Mouse (Mus musculus): ENCODE measurements at regions not wholly inside any gene's neighbourhood (a gene's known extent, or its start where the extent isn't known, plus 50 kb on each side); places are given as distances from the start of the nearest gene placed in this dataset.

GRCm38 (mm10) chr16:72152920-72153319, 155.2 kb upstream of the Robo1 start:
- DNase-seq (ENCODE audit: low spot score): no peak

DNA sequence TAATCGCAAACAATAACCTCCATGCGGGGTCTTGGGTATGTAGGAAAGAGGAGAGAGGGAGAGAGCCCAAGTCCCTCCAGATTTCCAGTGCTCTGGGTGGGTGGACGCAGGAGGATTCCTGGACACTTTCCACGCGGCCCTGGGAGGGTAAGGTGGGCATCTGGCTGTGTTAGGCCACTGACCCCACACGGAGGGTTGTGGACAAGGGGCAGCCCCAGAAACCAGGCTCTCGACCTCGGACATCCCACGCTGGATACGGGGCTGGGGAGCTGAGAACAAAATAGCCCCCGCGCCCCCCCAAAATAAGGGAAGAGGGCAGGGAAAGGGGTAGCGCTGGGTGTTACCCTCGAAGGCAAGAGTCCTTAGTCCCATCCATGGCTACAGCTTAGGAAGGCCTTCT, 150.2 kb upstream of the Robo1 start:
- DNase-seq (ENCODE audit: low spot score): no peak

DNA sequence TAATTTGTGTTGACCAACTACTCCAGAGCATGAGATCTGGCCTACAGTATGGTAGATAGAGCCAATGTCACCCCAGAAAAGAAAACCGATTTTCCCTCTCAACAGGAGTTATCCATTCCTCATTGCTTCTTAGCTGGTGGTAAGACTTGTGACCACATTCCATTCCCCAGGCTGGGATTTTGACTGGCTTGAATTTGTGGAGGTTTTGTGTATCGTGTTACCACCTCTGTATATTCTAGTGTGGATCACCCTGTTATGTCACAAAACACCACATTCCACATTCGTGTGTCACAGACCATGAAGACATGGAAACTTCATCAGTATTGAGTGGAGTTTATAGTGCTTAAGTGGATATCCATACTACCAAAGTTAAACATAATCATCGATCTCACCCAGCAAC, 148.7 kb upstream of the Robo1 start:
- no peak for DNase-seq (ENCODE audit: low spot score)

DNA sequence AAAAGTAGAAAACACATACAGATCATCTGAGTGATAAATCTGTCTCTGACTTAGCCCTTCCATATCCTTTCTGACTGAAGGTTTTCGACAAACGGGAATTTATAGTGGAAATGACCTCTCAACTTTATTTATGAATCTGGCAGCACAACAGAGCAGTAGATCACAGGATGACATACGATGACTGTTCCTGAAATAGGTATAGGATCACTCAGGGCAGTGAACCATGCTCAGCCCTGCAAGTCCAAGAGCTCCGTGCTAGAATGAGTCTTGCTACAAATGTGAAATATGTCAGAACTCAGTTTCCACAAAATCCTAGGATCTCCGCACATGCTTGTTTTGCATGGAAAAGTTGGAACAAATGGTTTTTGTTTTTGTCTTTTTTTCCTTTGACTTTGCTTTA, 132.4 kb upstream of the Robo1 start:
- no peak for DNase-seq (ENCODE audit: low spot score)

GRCm38 (mm10) chr16:72194320-72194719, 113.8 kb upstream of the Robo1 start:
- DNase-seq (ENCODE audit: low spot score): no peak

- DNase-seq (ENCODE audit: low spot score): peak; percentile 20
Measured at GRCm38 (mm10) chr16:72215360-72216013, 92.6 kb upstream of the Robo1 start.

DNA sequence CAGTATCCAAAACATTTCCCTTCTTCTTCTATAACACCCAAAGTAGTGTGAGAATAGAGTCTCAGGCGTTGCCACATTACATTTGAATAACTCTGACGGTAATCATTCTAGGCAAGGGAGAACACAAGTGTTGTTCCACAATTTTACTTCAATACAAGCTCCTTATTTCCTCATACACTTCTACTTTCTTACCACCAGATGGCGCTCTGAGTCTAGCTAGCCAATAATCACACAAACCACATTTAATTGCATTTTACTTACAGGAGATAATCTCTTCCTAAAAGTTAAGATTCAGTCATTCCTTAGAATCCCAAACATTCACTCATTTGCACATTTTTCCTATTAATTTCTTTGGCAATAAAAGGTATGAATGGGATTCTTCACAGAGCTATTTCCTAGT, 90.1 kb upstream of the Robo1 start:
- no peak for DNase-seq (ENCODE audit: low spot score)

DNA sequence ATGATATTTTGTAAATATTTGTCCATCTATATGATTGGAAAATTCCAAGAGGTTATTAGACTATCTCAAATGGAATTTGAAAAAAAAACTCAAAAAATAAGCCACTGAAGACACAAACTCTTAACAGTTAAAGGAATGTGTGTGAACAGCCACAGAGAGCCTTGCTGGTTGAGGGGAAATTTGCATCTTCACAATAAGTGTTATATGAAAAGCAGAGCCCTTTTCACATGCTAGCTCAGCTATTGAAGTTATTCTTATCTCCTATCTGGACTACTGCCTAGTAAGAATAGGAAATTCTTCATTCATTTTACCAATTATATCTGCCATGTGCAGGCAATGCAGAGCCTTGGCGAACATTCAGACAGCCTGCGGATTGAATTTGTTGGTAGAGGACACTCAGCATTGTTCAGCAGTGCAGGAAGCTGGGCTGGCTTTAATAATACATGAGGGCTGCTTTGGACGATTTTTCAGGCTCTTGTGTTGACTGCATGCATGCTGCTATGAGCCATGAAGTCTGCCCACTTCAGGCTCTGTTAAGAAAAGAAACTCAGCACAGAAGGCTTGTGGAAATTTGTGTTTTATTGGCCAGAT, 86.1 kb upstream of the Robo1 start:
- DNase-seq (ENCODE audit: low spot score): no peak

DNA sequence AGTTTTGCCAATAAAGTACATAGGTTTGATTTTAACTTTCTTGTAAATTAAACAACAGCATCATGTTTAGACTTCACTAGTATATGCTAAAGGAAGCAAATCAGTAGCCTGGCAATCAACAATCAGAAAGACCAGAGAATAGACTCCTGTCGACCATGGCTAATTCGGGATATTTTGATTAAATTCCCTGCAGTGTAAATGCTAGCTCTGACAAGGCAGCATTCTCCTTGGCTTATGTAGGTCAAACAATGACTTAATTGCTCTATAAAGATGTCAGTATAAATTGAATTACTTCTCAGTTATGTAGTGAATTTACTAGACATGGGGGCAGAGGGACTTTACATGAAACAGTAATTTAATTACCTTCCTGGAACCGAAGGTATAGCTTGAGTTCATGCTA, 84.2 kb upstream of the Robo1 start:
- no peak for DNase-seq (ENCODE audit: low spot score)

GRCm38 (mm10) chr16:72225157-72225880, 82.8 kb upstream of the Robo1 start:
- DNase-seq (ENCODE audit: low spot score): no peak

GRCm38 (mm10) chr16:72234366-72234765, 73.7 kb upstream of the Robo1 start:
- no peak for DNase-seq (ENCODE audit: low spot score)

DNA sequence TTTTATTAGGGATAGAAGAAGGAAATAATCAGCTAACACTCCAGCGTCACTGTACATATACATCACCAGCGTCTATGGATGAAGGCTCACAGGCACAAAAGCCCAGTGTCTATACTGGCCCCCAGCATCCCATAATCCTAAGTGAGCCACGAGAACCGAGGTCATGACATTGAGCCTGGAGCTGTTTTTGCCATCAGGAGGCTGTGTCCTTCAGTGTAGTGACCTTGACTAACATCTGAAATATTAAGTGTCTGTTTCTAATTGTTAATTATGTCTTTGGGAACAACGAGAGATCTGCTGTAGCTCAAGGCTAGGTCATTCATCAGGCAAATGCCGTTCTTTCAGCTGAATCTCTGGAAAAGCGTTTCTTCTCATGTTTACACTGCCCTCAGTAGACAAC, 68.5 kb upstream of the Robo1 start:
- peak; percentile 15 for DNase-seq (ENCODE audit: low spot score)

- DNase-seq (ENCODE audit: low spot score): no peak
Measured at GRCm38 (mm10) chr16:72256388-72256787, 51.7 kb upstream of the Robo1 start.

Measured in ovary, postnatal 36 days (tissue).